Mouse (Mus musculus): Measurements from ENCODE around the gene Poll.

Gene Poll

DNA sequence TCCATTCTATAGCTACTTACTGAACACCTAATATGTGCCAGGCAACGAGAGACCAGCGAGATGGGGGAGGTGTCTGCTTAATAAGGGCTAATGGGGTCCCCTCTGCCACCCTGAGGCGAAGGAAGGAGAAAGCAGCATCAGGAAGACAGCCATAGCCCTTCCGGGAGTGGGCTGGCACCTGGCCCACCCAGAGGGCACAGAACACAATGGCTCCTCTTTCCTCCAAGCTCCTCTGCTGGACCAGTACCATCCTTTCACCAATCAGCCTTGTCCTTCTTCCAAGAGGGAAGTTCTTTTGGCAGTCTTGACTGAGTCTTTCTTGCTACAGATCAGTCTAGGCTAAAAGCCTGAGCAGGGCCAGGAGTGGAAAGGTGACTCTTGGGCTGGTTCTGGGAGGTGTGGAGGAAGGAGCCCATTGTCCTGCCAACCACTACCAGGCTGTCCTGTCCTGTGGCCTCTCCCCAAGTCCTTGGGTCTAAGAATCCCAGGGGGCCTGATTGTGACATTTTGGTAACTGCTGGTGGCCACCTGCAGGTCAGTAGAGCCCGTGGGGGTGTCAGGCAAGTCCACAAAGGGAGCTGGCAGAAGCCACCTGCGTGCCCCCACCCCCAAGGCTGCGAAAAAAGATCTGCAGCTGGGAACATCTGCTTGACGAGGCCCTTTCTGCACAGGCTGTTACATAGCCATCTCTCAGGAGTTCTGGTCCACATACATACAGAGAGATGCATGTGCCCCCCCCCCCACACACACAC lies 19.5 kb downstream of the Poll start:
- CTCF ChIA-PET: interaction anchor here (0.6 to 0.7 kb wide), 2 partner anchors 435 to 1109 kb away, joined by 3 read pairs; no protein-coding TSS in a partner anchor

DNA sequence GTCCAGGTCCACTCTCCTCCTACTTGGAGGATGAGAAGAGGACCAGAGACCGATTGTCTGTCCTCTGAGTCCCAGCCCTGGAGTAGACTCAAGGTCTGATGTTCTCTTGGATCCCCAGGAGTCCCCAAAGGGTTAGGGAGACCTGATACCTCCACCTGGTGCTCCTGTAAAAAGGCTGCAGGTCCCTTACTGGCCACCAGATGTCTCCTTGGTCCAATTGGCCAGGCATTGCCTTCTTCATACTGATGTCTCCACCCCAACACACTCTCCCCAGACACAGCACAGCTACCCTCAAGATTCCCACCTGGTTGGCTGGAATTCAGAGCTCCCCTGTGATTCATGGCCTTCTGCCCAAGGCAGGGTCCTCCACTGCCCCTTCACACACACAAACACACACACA lies 22.8 kb downstream of the Poll start:
- CTCF ChIA-PET: interaction anchor here (0.7 kb wide), 1 partner anchor 16 kb away, joined by 3 read pairs; no protein-coding TSS in a partner anchor

DNA sequence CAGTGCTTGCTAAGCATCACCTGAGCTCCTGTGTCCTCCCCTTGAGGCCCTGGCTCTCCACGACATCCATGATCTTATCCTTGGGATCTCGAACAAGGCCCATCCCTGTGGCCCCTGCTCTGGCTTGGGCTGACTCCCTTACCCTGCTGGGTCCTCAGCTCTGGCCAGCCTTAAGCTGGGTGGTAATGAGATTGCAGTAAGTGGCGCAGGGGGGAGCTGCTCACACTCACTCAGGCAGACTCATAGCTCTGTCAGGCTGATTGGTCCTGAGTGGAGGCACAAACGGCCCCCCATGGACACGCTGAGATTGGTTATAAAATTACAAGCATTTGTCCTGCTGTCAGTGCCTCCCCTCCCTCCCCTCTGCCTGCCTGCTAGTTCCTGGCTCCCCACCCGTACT lies 24.4 kb downstream of the Poll start:
- CTCF ChIA-PET: no interaction called here

DNA sequence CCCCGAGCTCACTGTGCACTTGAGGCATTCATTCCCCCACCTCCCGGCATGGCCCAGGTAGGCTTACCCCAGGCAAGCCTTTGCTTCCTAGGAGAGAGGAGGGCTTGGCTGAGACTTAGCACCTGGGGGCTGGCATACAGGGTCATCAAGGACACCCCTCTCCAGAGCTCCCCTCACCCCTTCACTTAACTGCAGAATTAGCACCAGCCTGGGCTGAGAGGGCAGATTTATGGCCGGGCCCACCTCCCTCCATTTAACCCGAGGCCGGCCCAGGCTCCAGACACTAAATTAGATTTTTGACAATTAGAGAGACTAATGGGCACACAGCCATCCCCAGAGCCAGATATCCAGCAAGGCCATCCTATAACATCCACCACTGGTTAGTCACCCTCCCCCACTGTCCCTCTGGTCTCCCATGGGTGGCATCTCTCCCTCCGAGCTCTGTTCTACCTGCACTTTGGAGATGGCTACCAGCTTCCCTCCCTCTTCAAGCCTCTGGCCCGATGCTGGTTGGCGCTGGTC lies 25.1 kb downstream of the Poll start:
- CTCF ChIA-PET: no interaction called here

DNA sequence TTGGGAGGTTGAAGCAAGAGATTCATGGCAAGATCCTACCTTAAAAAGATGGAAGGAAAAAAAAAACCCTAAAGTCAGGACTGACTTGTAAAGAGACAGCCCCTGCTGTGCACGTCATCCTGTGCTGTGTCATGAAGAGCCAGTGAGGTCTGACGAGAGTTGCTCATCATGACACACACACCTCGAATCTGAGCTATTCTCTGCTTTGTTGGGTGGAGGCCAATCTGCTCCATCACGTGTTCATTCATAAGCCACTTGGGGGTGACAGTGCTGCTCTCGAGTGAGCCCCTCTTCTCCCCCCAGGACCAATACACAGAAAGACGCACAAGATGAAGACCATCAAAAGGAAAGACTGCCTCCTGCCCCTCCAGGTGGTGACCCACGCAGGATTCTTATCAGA lies 26.7 kb downstream of the Poll start:
- CTCF ChIA-PET: interaction anchor here (0.6 kb wide), 1 partner anchor 260 kb away, joined by 3 read pairs; no protein-coding TSS in a partner anchor

DNA sequence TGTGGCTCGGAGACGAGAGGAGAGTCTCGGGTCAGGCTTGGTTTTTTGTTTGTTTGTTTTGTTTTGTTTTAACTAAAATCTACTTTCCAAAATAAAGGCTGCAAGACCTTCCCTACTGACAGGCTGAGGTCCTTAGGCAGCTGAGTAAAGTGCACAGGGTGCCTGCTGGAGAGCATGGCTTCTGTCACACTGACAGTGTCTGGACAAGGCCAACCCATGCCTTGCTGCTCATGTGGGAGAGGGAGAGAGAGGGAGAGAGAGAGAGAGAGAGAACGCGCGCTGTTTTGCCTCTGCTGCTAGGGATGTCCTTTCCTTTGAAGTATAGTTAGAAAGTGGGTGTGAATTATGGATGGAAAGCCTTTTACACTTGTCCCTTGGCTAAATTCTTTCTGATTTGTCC lies 28.8 kb downstream of the Poll start:
- CTCF ChIA-PET: no interaction called here

DNA sequence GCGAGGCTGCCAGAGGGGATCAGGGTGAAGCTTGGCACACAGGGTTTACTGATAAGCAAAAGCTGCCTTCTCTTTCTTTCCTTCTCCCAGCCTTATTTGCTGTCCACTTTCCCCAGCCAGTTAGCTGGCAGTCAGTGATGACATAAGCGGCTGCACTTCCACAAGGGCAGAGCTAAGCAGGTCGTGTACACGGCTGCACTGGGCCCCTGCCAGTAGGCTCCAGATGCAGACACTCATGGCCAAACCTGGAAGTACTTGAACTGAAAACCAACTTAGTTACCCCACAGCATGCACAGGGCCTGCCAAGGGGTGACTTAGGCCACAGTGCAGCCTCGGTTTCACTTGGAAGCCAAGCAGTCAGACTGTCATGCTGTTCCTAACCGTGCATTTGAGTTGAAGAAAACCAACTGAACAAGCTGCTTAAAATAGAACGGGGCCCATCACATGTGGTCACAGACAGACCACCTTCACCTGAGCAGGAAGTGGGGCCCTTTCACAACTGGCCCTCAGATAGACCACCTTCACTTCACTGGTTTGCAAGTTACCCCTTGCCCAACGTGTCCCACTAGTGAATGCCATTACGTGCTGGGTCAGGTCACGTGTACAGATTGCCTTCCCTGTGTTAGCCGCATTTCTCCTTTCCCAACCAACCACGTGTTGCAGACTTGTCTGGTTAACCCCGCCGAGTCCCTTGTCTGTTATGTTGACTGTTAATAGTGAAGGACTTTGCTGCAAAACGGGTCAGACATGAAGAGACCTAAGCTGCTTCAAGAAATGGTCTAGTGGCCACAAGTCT lies 29.9 kb downstream of the Poll start:
- CTCF ChIA-PET: no interaction called here

DNA sequence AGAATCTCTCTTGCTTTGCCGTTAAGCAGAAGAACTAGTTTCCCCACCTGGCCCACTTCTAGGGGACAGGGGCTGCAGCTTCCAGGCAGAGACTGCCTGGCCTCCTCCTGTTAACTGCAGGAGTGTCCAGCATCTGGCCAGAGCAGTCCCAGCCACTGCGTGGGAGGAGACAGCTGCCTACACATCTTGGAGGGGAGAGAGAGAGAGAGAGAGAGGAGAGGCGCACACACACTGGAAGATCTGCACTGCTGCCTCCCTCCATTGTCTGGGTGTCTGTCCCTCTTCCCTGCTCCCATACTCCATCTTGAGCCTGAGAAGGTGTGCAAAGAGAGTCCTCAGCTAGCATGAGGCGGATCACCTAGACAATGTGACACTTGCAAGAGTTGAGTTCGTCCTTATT lies 31.0 kb downstream of the Poll start:
- CTCF ChIA-PET: no interaction called here

DNA sequence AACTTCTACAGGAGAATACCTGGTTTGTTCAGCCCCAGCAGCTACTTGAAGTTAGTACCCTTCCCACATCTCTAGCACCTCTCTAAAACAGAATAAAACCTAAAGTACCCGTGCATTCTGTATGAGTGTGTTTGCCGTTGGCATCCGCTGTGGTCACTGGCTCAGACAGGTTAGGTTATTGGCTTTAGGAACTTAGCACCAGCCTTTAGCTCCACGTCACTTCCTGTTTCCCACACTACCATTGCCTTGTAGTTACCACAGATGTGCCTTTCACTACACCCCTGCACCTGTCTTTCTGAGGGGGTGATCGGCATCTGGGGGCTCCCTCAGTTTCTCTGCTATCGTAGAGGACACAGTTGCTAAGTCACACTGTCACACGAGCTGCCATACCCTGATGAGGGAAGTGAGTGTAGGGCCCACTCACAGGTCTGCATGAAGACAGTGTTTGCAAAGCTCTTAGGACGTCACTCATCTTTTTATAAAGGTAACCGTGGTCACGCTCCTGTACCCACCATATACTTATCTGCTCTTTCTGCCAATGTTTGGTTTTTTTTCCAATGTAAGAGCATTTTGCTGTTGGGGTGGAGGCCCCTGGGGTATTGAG lies 32.3 kb downstream of the Poll start:
- CTCF ChIA-PET: no interaction called here

DNA sequence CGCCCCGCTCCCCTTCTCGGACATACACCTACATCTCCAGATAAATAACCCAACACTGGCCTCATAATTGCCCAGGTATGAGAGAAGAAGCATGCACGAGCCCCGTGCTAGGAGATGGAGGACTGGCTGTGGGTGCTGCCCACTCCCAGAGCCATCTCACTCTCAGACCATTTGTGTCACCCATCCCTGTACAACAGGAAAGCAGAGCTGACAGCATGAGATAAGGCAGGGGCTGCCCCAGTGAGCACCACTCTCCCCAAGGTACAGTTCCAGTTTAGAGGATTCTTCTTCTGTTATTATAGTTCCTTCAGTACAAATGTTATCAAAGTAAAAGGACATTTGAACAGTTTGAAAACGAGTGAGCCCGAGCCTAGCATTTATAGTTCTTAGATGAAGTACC lies 32.9 kb downstream of the Poll start:
- CTCF ChIA-PET: no interaction called here

DNA sequence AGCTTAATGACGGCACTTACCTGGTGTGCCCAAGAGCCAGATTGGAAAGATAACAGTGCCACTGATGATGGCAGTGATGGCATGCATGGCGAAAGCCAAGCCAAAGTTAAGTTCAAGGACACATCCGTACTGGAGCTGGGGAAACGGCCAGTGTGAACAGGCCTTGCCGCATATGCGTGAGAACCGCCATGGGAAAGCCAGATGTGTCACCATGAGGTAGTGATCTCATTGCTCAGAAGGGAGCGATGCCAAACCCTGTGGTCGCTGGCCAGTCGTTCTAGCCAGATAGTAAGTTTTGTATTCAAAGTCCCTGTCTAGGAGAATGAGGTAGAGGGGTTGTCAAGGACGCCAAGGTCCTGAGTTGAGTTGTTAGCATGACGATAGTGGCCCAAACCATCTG lies 44.1 kb downstream of the Poll start:
- CTCF ChIA-PET: no interaction called here

DNA sequence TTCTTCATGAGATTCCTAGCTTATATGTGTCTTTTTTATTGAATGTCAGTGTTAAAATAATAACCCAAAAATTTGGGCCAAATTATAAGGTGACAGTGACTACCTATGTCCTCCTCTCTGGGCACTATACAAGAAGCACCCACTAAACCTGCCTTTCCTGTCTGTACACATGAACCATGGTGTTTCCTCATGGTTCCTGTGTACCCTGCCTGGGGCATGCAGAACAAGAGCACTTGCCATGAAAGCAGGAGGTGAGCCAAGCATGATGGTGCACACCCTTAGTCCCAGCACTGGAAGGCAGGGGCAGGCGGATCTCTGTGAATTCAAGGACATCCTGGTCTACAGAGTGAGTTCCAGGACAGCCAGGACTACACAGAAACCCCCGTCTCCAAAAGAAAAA lies 45.0 kb downstream of the Poll start:
- CTCF ChIA-PET: no interaction called here

DNA sequence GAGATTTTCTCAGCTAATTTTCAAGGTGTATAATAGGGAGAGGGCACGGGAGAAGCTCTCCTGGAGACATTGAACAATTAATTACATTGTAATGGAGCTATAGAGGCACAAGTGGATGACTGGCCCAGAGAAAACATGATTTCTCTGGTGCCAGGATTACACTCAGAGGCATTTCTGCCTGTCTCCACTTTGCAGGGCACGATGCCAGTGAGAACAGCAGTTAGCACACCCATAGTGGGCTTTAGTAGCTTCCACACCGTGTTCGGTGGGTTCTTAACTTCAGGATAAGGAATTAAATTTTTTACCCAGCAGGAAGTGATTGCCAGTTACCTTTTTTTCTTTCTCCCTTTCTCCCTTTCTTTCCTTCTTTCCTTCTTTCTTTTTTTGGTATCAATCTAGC lies 48.9 kb downstream of the Poll start:
- CTCF ChIA-PET: no interaction called here

DNA sequence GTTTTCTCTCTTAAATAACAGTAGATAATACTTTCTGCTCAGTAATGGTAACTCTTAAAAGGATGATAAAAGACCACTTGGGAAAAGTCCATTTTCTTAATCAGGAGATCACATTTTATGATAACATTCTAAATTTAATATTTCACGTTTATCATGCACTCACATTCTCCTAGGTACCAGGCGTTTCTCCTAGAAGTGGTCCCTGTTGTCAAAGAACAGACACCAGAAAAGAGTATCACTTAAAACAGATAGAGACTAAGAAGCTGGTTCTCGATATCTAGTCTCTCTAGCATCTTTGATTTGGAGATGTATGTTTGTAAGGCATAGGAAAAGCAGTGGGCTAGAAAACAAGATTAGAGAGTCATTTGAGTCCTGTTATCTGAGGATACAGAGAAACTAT lies 49.7 kb downstream of the Poll start:
- CTCF ChIA-PET: no interaction called here

DNA sequence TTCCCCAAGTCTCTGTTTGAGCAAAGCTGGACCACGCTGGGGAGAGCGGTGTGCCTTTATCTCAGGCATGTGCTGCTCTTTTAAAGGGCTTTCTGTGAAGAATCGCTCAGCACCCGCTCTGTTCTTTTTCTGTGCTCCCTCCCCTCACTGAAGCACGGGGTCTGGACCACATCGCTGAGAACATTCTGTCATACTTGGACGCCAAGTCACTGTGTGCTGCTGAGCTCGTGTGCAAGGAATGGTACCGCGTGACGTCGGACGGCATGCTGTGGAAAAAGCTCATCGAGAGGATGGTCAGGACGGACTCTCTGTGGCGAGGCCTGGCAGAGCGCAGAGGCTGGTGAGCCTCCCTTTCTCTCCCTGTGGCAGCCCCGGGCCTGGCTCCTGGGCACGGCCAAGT lies 52.8 kb downstream of the Poll start:
- CTCF ChIA-PET: no interaction called here

DNA sequence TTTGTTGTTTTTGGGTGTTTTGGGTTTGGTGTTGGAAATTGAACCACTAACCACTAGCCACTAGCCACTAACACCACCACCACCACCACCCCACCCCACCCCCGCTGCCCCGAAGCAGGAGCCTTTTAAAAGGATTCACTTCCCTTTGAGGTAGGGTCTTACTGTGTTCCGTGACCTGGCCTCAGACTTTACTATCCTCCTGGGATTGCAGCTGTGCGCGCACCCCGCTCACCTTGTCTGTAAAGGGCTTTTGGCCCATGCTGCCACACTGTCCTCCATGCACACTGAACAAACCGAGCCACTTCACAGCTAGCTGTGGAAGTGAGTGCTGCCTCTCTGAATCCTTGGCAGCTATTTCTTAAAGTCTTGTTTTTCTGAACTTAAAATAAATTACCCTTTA lies 54.9 kb downstream of the Poll start:
- CTCF ChIA-PET: no interaction called here

All from spleen, embryonic (tissue).